Mouse (Mus musculus): ENCODE data around the gene Smim27. TPM values are rescaled to one million over a fixed set of nuclear protein-coding genes. Genes with fewer than 3 reads are reported as not detected.

Smim27 gene
- polyA plus RNA-seq, 1 experiment from 2014 or later, result 33.6 TPM

GRCm38 (mm10) chr4:40244035-40244434 is 25.3 kb upstream of the Smim27 start:
- H3K9me3 ChIP-seq (replicated peaks; ENCODE audit: control insufficient read depth, low read length), result no peaks in the 10 kb centered on the region
- WGBS, result 81% methylated on average over 8 of the region's 8 CpGs
- H3K36me3 ChIP-seq (ENCODE audit: control insufficient read depth, insufficient read depth, low read length), result no peaks in the 10 kb centered on the region
- ATAC-seq (ENCODE audit: insufficient read depth, low FRiP score), result no peak
- H3K9ac ChIP-seq (ENCODE audit: low read length), result no peak overlapping the region
- H3K4me1 ChIP-seq (ENCODE audit: control insufficient read depth, insufficient read depth, low read length), result peaks cover 3% of the 10 kb centered on the region; the same call in 1 of the 2 replicates
- no peak overlapping the region for H3K27ac ChIP-seq (ENCODE audit: low read length)
- H3K27me3 ChIP-seq (ENCODE audit: control insufficient read depth, insufficient read depth, low read length), result no peaks in the 10 kb centered on the region
- no peak overlapping the region for H3K4me3 ChIP-seq (replicated peaks; ENCODE audit: low read length)
- no peak overlapping the region for H3K4me2 ChIP-seq (ENCODE audit: low read depth, low read length)

GRCm38 (mm10) chr4:40250984-40251383 is 18.4 kb upstream of the Smim27 start:
- Histone ChIP-seq H3K4me2 (ENCODE audit: low read depth, low read length) (no peak overlapping the region), H3K36me3 (ENCODE audit: control insufficient read depth, insufficient read depth, low read length) (no peaks in the 10 kb centered on the region), H3K27ac (ENCODE audit: low read length) (no peak overlapping the region), H3K4me1 (ENCODE audit: control insufficient read depth, insufficient read depth, low read length) (no peaks in the 10 kb centered on the region), H3K4me3 (replicated peaks; ENCODE audit: low read length) (no peak overlapping the region), H3K27me3 (ENCODE audit: control insufficient read depth, insufficient read depth, low read length) (no peaks in the 10 kb centered on the region), H3K9me3 (replicated peaks; ENCODE audit: control insufficient read depth, low read length) (no peaks in the 10 kb centered on the region), H3K9ac (ENCODE audit: low read length) (no peak overlapping the region)
- ATAC-seq (ENCODE audit: insufficient read depth, low FRiP score), result no peak
- WGBS, result 84% methylated on average over 5 of the region's 5 CpGs

GRCm38 (mm10) chr4:40253766-40254165 is 15.6 kb upstream of the Smim27 start:
- Histone ChIP-seq H3K9me3 (replicated peaks; ENCODE audit: control insufficient read depth, low read length) (no peaks in the 10 kb centered on the region), H3K4me2 (ENCODE audit: low read depth, low read length) (no peak overlapping the region), H3K9ac (ENCODE audit: low read length) (no peak overlapping the region), H3K27me3 (ENCODE audit: control insufficient read depth, insufficient read depth, low read length) (no peaks in the 10 kb centered on the region), H3K27ac (ENCODE audit: low read length) (no peak overlapping the region), H3K4me1 (ENCODE audit: control insufficient read depth, insufficient read depth, low read length) (no peaks in the 10 kb centered on the region), H3K4me3 (replicated peaks; ENCODE audit: low read length) (no peak overlapping the region), H3K36me3 (ENCODE audit: control insufficient read depth, insufficient read depth, low read length) (no peaks in the 10 kb centered on the region)
- no peak for ATAC-seq (ENCODE audit: insufficient read depth, low FRiP score)
- WGBS, result 65% methylated on average over 2 of the region's 2 CpGs

GRCm38 (mm10) chr4:40254385-40255103 is 14.8 kb upstream of the Smim27 start:
- ATAC-seq (ENCODE audit: insufficient read depth, low FRiP score), result no peak
- Histone ChIP-seq H3K27ac (ENCODE audit: low read length) (no peak overlapping the region), H3K9ac (ENCODE audit: low read length) (no peak overlapping the region), H3K9me3 (replicated peaks; ENCODE audit: control insufficient read depth, low read length) (no peaks in the 10 kb centered on the region), H3K4me2 (ENCODE audit: low read depth, low read length) (no peak overlapping the region), H3K4me1 (ENCODE audit: control insufficient read depth, insufficient read depth, low read length) (no peaks in the 10 kb centered on the region), H3K27me3 (ENCODE audit: control insufficient read depth, insufficient read depth, low read length) (no peaks in the 10 kb centered on the region), H3K36me3 (ENCODE audit: control insufficient read depth, insufficient read depth, low read length) (0 out of 2 replicates have a peak, but pooled peaks cover 4% of the 10 kb centered on the region), H3K4me3 (replicated peaks; ENCODE audit: low read length) (no peak overlapping the region)
- WGBS, result 81% methylated on average over 8 of the region's 8 CpGs

GRCm38 (mm10) chr4:40264321-40264720 is 5.1 kb upstream of the Smim27 start:
- Histone ChIP-seq H3K9me3 (replicated peaks; ENCODE audit: control insufficient read depth, low read length) (no peaks in the 10 kb centered on the region), H3K36me3 (ENCODE audit: control insufficient read depth, insufficient read depth, low read length) (peaks cover 16% of the 10 kb centered on the region; the same call in 1 of the 2 replicates), H3K27me3 (ENCODE audit: control insufficient read depth, insufficient read depth, low read length) (no peaks in the 10 kb centered on the region), H3K4me3 (replicated peaks; ENCODE audit: low read length) (no peak overlapping the region), H3K4me2 (ENCODE audit: low read depth, low read length) (no peak overlapping the region), H3K9ac (ENCODE audit: low read length) (no peak overlapping the region), H3K4me1 (ENCODE audit: control insufficient read depth, insufficient read depth, low read length) (peaks cover 27% of the 10 kb centered on the region), H3K27ac (ENCODE audit: low read length) (no peak overlapping the region)
- ATAC-seq (ENCODE audit: insufficient read depth, low FRiP score), result no peak
- WGBS, result 39% methylated on average over 1 of the region's 1 CpGs

- 0 out of 2 replicates have a peak, but pooled peaks cover 2% of the 10 kb centered on the region for H3K36me3 ChIP-seq (ENCODE audit: control insufficient read depth, insufficient read depth, low read length)
- peak overlapping the region; percentile 87 for H3K4me3 ChIP-seq (replicated peaks; ENCODE audit: low read length)
- WGBS, result 60% methylated on average over 7 of the region's 7 CpGs
- H3K4me2 ChIP-seq (ENCODE audit: low read depth, low read length), result peak overlapping the region; percentile 96
- peak overlapping the region; percentile 91 for H3K9ac ChIP-seq (ENCODE audit: low read length)
- H3K4me1 ChIP-seq (ENCODE audit: control insufficient read depth, insufficient read depth, low read length), result peaks cover 27% of the 10 kb centered on the region
- peak overlapping the region; percentile 100 for H3K27ac ChIP-seq (ENCODE audit: low read length)
- no peaks in the 10 kb centered on the region for H3K9me3 ChIP-seq (replicated peaks; ENCODE audit: control insufficient read depth, low read length)
- no peak for ATAC-seq (ENCODE audit: insufficient read depth, low FRiP score)
- no peaks in the 10 kb centered on the region for H3K27me3 ChIP-seq (ENCODE audit: control insufficient read depth, insufficient read depth, low read length)
Observed at GRCm38 (mm10) chr4:40267681-40268080, 1.7 kb upstream of the Smim27 start.

- Histone ChIP-seq H3K9ac (ENCODE audit: low read length) (peak overlapping the region; percentile 91), H3K9me3 (replicated peaks; ENCODE audit: control insufficient read depth, low read length) (no peaks in the 10 kb centered on the region), H3K4me1 (ENCODE audit: control insufficient read depth, insufficient read depth, low read length) (peaks cover 27% of the 10 kb centered on the region), H3K36me3 (ENCODE audit: control insufficient read depth, insufficient read depth, low read length) (no peaks in the 10 kb centered on the region), H3K27me3 (ENCODE audit: control insufficient read depth, insufficient read depth, low read length) (no peaks in the 10 kb centered on the region), H3K27ac (ENCODE audit: low read length) (peak overlapping the region; percentile 100), H3K4me2 (ENCODE audit: low read depth, low read length) (peak overlapping the region; percentile 96), H3K4me3 (replicated peaks; ENCODE audit: low read length) (peak overlapping the region; percentile 87)
- peak; percentile 84 for ATAC-seq (ENCODE audit: insufficient read depth, low FRiP score)
- under 1% methylated on average over 50 of the region's 50 CpGs for WGBS
Observed at GRCm38 (mm10) chr4:40268204-40268813, 1.1 kb upstream of the Smim27 start.

- peaks cover 27% of the 10 kb centered on the region for H3K4me1 ChIP-seq (ENCODE audit: control insufficient read depth, insufficient read depth, low read length)
Observed at GRCm38 (mm10) chr4:40268835-40269234, 544 bp upstream of the Smim27 start.

GRCm38 (mm10) chr4:40278880-40279275 is 9.5 kb downstream of the Smim27 start:
- Histone ChIP-seq H3K4me3 (replicated peaks; ENCODE audit: low read length) (peak overlapping the region; percentile 94), H3K9me3 (replicated peaks; ENCODE audit: control insufficient read depth, low read length) (no peaks in the 10 kb centered on the region), H3K4me1 (ENCODE audit: control insufficient read depth, insufficient read depth, low read length) (peaks cover 11% of the 10 kb centered on the region), H3K27ac (ENCODE audit: low read length) (peak overlapping the region; percentile 64), H3K27me3 (ENCODE audit: control insufficient read depth, insufficient read depth, low read length) (no peaks in the 10 kb centered on the region), H3K9ac (ENCODE audit: low read length) (peak overlapping the region; percentile 91), H3K36me3 (ENCODE audit: control insufficient read depth, insufficient read depth, low read length) (no peaks in the 10 kb centered on the region), H3K4me2 (ENCODE audit: low read depth, low read length) (peak overlapping the region; percentile 88)
- ATAC-seq (ENCODE audit: insufficient read depth, low FRiP score), result peak; percentile 45
- WGBS, result under 1% methylated on average over 21 of the region's 21 CpGs

More at GRCm38 (mm10) chr4:40268835-40269234, 544 bp upstream of the Smim27 start:
- ATAC-seq (ENCODE audit: insufficient read depth, low FRiP score), result no peak
- peak overlapping the region; percentile 96 for H3K4me2 ChIP-seq (ENCODE audit: low read depth, low read length)
- peak overlapping the region; percentile 91 for H3K9ac ChIP-seq (ENCODE audit: low read length)
- H3K9me3 ChIP-seq (replicated peaks; ENCODE audit: control insufficient read depth, low read length), result no peaks in the 10 kb centered on the region
- no peaks in the 10 kb centered on the region for H3K27me3 ChIP-seq (ENCODE audit: control insufficient read depth, insufficient read depth, low read length)
- peak overlapping the region; percentile 100 for H3K27ac ChIP-seq (ENCODE audit: low read length)
- under 1% methylated on average over 16 of the region's 16 CpGs for WGBS
- H3K4me3 ChIP-seq (replicated peaks; ENCODE audit: low read length), result peak overlapping the region; percentile 87
- no peaks in the 10 kb centered on the region for H3K36me3 ChIP-seq (ENCODE audit: control insufficient read depth, insufficient read depth, low read length)

Data from stomach, embryonic 16.5 days (tissue).